Mouse (Mus musculus) small intestine, adult 2 months (tissue): ENCODE results near the gene Lrrc3b. TPM values are rescaled to one million over a fixed set of nuclear protein-coding genes. Genes with fewer than 3 reads are reported as not detected.

Source experiments
- H3K27ac ChIP-seq: fragments of 200-500 bp; 2 replicates; pipeline ENCODE4 v1.5.1; 2012; ENCODE audit warnings: low read depth, low read length, control low read depth, inconsistent platforms; ENCODE audit not compliant: insufficient read depth
- H3K27me3 ChIP-seq: fragments of 200-500 bp; 2 replicates; pipeline ENCODE4 v1.6.1; 2012; ENCODE audit warnings: mild to moderate bottlenecking, moderate library complexity, low read length, inconsistent platforms; ENCODE audit not compliant: control insufficient read depth, insufficient read depth
- H3K36me3 ChIP-seq: fragments of 200-500 bp; 2 replicates; pipeline ENCODE4 v1.6.1; 2012; ENCODE audit warnings: mild to moderate bottlenecking, low read length, control low read depth, inconsistent platforms; ENCODE audit not compliant: control insufficient read depth, insufficient read depth
- H3K4me1 ChIP-seq: fragments of 200-500 bp; 2 replicates; pipeline ENCODE4 v1.6.1; 2012; ENCODE audit warnings: low read length, inconsistent platforms, mixed read lengths; ENCODE audit not compliant: control insufficient read depth, insufficient read depth, insufficient read length
- H3K4me3 ChIP-seq: fragments of 200-500 bp; 2 replicates; pipeline ENCODE4 v1.5.1; 2012; ENCODE audit warnings: low read depth, mild to moderate bottlenecking, control low read depth, inconsistent platforms, low read length, moderate library complexity
- CTCF ChIP-seq: fragments of 200-500 bp; IDR thresholded peaks from 2 replicates; pipeline ENCODE4 v1.5.1; 2012; ENCODE audit warnings: low read depth, mild to moderate bottlenecking, control low read depth, inconsistent platforms, low read length, moderate library complexity, mixed read lengths; ENCODE audit not compliant: insufficient replicate concordance, insufficient read length; ENCODE audit errors: extremely low read depth
- POLR2A ChIP-seq: fragments of 200-500 bp; IDR thresholded peaks from 2 replicates; pipeline ENCODE4 v1.6.1; 2012; ENCODE audit warnings: low read depth, mild to moderate bottlenecking, control low read depth, inconsistent platforms, low read length, moderate library complexity
- WGBS: fragments of 180-500 bp; shearing (Covaris S2); methylation state at CpG from one replicate; pipeline ENCODE4 v1.1.7; 2018; 5-methylcytosine and 5-hydroxymethylcytosine counted together
- polyA plus RNA-seq: library from polyadenylated mRNA; depleted of rRNA; stranded (reverse); fragments of >200 nt; gene quantifications from 2 replicates; pipeline ENCODE4 v1.2.3, GENCODE M21; 2012

Lrrc3b gene
- polyA plus RNA-seq, 1 experiment = 1.2 TPM

DNA sequence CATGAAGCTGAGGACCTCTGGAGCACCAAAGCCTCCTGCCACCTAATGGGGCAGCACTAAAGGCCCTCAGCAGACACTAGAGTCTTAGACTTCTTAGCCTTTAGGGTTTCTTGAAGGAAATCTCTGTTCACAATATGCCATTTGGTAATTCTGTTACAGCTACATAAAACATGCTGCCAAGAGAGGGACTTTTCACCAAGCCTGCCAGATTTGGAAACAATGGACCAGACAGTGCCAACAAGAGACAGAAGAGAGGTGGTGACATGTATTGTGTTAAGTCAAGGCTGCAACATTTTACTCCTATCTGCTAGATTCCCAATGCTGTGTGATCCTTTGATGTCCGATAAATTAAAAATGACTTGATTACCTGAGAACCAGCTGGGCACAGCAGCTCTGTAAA, 62.0 kb downstream of the Lrrc3b start:
- H3K36me3 ChIP-seq = no peaks in the 10 kb centered on the region
- no peak for TF ChIP-seq POLR2A
- no peak for TF ChIP-seq CTCF
- 89% methylated on average over 1 of the region's 1 CpGs for WGBS
- H3K4me3 ChIP-seq = no peak overlapping the region
- no peaks in the 10 kb centered on the region for H3K4me1 ChIP-seq
- H3K27ac ChIP-seq = no peak overlapping the region
- no peaks in the 10 kb centered on the region for H3K27me3 ChIP-seq

DNA sequence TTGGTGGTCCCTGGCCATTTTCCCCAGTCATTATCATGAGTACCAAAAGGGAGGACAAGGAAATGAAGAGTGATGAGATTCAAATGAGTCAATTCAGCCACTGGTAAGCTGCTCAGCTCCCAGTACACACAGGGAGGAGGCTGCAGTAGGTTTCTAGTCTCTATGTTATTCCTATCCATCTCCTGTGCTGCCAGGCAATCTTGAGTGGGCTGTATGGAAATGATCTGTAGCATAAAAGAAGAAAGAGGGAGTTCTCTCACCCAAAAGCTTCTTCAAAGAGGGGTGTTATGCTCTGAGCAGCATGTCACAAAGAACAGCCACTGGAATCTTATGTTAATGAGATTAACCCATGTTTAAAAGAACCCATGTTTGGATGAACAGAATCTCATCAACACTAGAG, 64.5 kb downstream of the Lrrc3b start:
- TF ChIP-seq CTCF (no peak), POLR2A (no peak)
- H3K4me1 ChIP-seq = no peaks in the 10 kb centered on the region

DNA sequence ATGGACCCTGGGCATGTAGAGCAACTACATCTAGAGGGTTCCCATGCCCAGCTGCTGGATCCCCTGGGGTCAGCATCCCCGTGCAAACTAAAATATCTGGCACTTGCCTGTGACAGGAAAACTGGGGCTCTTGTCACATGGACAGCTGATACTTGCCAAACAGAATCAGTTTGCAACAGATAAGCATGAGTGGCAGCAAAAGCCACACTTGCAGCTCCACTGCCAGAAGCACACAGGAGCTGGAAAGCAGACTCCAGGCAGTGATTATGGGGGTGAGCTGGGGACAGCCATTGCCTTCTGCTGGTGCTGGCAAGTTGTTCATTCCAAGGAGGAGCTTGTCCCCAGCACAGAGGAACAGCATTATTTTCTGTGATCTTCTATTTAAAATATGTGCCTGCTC, 65.8 kb downstream of the Lrrc3b start:
- Histone ChIP-seq H3K36me3 (no peaks in the 10 kb centered on the region), H3K4me3 (no peak overlapping the region), H3K27me3 (no peaks in the 10 kb centered on the region), H3K4me1 (no peaks in the 10 kb centered on the region), H3K27ac (no peak overlapping the region)
- no peak for TF ChIP-seq POLR2A
- TF ChIP-seq CTCF = no peak
- 53% methylated on average over 1 of the region's 1 CpGs for WGBS

More for the DNA sequence above, 64.5 kb downstream of the Lrrc3b start:
- Histone ChIP-seq H3K27ac (no peak overlapping the region), H3K27me3 (no peaks in the 10 kb centered on the region), H3K36me3 (no peaks in the 10 kb centered on the region), H3K4me3 (no peak overlapping the region)

DNA sequence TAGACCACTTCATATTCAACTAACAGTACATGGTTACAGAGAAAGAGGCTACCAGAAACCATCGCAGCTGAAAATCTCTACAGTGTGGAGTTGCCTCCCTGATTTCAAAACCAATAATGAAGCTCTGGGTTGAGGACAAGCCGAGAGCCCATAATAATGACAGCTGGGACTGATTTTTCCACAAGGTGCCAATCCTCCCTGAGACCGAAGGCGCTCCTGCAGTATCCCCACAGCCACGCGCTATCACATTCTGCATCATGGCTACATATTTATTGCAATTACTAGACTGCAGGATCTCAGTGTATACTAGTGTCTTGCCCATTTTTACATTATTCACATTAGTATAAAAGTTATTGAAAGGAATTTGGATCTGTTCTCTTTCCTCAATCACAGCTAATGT, 73.7 kb downstream of the Lrrc3b start:
- Histone ChIP-seq H3K27me3 (no peaks in the 10 kb centered on the region), H3K36me3 (no peaks in the 10 kb centered on the region), H3K27ac (no peak overlapping the region), H3K4me3 (no peak overlapping the region), H3K4me1 (no peaks in the 10 kb centered on the region)
- TF ChIP-seq CTCF (no peak), POLR2A (no peak)
- 97% methylated on average over 6 of the region's 6 CpGs for WGBS

DNA sequence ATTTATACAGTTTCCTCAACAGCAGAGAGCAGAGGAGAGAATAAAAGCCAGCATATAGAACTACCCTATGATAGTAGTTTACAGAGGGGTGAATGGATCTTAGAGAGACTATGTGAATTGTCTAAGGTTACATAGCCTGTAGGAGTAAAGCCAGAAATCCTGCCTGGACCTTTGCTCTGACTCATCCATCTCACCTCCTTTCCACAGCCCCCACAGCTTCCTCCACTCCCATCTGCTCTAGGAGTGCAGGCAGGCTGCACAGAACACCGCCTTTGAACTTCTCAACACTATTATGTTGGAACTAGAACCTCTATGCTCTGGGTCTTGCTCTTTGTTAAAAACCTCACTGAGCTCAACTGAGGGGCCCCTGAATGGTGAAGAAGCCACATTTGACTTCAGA, 78.9 kb downstream of the Lrrc3b start:
- WGBS = 91% methylated on average over 1 of the region's 1 CpGs
- TF ChIP-seq POLR2A (no peak), CTCF (no peak)
- no peaks in the 10 kb centered on the region for H3K36me3 ChIP-seq

DNA sequence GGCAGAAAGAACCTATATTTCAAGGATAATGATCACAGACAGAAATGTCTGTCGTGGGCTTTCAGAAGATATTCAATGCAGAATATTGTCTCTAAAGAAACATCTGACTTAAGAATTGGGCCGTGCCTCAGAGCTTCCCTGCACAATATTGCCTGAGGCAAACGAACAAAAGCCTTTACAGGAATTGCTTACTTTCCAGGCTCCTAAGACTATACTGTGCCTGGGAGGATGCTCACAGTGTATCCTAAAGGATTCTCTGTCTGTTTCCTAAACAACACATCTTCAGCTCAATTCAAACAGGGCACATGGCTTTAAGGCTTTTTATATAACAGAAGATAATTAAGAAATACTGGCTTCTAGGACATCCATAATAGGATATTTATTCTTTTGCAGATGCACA, 79.7 kb downstream of the Lrrc3b start:
- H3K27me3 ChIP-seq = no peaks in the 10 kb centered on the region
- no peak overlapping the region for H3K27ac ChIP-seq
- no peak overlapping the region for H3K4me3 ChIP-seq
- no peaks in the 10 kb centered on the region for H3K36me3 ChIP-seq
- 77% methylated on average over 3 of the region's 3 CpGs for WGBS
- no peak for TF ChIP-seq CTCF
- no peaks in the 10 kb centered on the region for H3K4me1 ChIP-seq

More for the DNA sequence above, 78.9 kb downstream of the Lrrc3b start:
- no peak overlapping the region for H3K4me3 ChIP-seq
- no peak overlapping the region for H3K27ac ChIP-seq
- no peaks in the 10 kb centered on the region for H3K27me3 ChIP-seq
- H3K4me1 ChIP-seq = no peaks in the 10 kb centered on the region

DNA sequence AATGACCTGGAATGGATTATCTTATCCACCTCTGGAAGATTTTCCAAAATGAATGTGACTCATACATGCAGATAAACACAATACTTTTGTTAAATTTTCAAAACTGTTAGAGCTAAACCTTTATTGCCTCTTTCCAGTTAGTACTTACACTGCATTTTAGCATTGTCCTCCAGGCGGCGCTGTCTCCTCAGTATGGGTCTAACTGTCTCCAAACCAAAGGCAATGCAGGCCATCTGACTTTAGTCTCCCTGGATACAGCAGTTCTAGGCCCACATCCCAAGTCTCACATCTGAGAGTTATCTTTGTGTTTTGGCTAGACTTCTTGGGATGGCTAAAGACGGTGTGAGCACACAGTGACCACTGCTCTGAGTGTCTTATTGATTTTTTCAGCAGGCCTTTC, 83.3 kb downstream of the Lrrc3b start:
- 22% methylated on average over 3 of the region's 3 CpGs for WGBS
- no peaks in the 10 kb centered on the region for H3K27me3 ChIP-seq
- no peak overlapping the region for H3K4me3 ChIP-seq
- no peaks in the 10 kb centered on the region for H3K36me3 ChIP-seq
- H3K4me1 ChIP-seq = no peaks in the 10 kb centered on the region
- no peak overlapping the region for H3K27ac ChIP-seq
- TF ChIP-seq POLR2A = no peak
- TF ChIP-seq CTCF = peak; percentile 24; the same call in 1 of the 2 replicates

DNA sequence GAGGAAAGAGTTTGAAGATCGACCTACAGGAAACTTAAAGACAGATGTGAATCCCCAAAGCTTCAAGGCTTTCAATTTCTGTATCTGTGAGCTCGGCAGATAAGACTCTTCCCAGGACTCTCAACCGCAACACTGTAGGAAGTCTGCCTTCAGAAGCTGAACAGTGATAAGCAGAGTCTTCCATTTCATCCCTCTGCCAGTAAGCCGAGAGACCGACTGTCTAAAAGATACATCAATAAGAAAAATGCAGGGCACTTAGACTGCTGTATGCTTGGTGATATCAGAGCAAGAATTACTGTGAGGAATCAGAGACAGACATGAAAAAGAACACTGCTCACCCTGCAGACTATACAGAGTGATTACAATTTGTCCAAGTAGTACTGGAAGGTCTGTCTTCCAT, 84.5 kb downstream of the Lrrc3b start:
- Histone ChIP-seq H3K27ac (no peak overlapping the region), H3K4me3 (no peak overlapping the region), H3K27me3 (no peaks in the 10 kb centered on the region), H3K4me1 (no peaks in the 10 kb centered on the region), H3K36me3 (no peaks in the 10 kb centered on the region)
- no peak for TF ChIP-seq POLR2A
- no peak for TF ChIP-seq CTCF
- 51% methylated on average over 5 of the region's 5 CpGs for WGBS
